Mouse (Mus musculus) testis, adult 2 months (tissue): ENCODE measurements around the gene Diras1. TPM values are rescaled to one million over a fixed set of nuclear protein-coding genes. Genes with fewer than 3 reads are reported as not detected.

Experiments
- H3K27ac ChIP-seq: fragments of 200-500 bp; 2 replicates; pipeline ENCODE4 v1.5.1; 2012; ENCODE audit warnings: low read depth, low read length; ENCODE audit not compliant: control insufficient read depth, insufficient read depth
- H3K27me3 ChIP-seq: fragments of 200-500 bp; 2 replicates; pipeline ENCODE4 v1.6.1; 2012; ENCODE audit warnings: mild to moderate bottlenecking, low read length, moderate library complexity; ENCODE audit not compliant: control insufficient read depth, insufficient read depth
- H3K36me3 ChIP-seq: fragments of 200-500 bp; 2 replicates; pipeline ENCODE4 v1.6.1; 2012; ENCODE audit warnings: mild to moderate bottlenecking, low read length; ENCODE audit not compliant: control insufficient read depth, insufficient read depth
- H3K4me1 ChIP-seq: fragments of 200-500 bp; 2 replicates; pipeline ENCODE4 v1.6.1; 2012; ENCODE audit warnings: low read length; ENCODE audit not compliant: control insufficient read depth, insufficient read depth
- H3K4me3 ChIP-seq: fragments of 200-500 bp; 2 replicates; pipeline ENCODE4 v1.5.1; 2012; ENCODE audit warnings: low read depth, mild to moderate bottlenecking, low read length, moderate library complexity, mixed read lengths; ENCODE audit not compliant: control insufficient read depth
- CTCF ChIP-seq: fragments of 200-500 bp; IDR thresholded peaks from 2 replicates; pipeline ENCODE4 v1.5.1; 2012; ENCODE audit warnings: low read depth, mild to moderate bottlenecking, inconsistent platforms, low read length, moderate library complexity; ENCODE audit not compliant: control insufficient read depth, insufficient read depth, insufficient replicate concordance
- POLR2A ChIP-seq: fragments of 200-500 bp; IDR thresholded peaks from 2 replicates; pipeline ENCODE4 v1.6.1; 2012; ENCODE audit warnings: low read depth, mild to moderate bottlenecking, inconsistent platforms, low read length, moderate library complexity; ENCODE audit not compliant: control insufficient read depth
- polyA plus RNA-seq: library from polyadenylated mRNA; depleted of rRNA; stranded (reverse); fragments of >200 nt; gene quantifications from 2 replicates; pipeline ENCODE4 v1.2.3, GENCODE M21; 2012

The Diras1 gene
- polyA plus RNA-seq, 1 experiment = 1.4 TPM

DNA sequence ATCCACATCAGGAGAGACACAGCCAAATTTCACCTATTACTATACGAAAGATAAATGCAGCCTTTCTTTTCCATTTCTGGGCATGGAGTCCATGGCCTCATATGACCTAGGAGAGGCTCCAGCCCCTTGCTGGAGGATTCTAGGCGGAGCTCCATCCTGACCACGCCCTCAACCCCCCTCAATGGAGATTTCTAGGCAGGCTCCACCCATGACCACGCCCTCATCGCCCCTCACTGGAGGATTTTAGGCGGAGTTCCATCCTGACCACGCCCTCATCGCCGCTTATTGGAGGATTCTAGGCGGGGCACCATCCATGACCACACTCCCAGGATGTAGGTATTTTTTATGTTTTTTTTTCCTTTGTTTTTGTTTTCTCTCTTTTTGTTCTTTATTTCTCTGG is 7.1 kb downstream of the Diras1 start:
- no peak overlapping the region for H3K4me3 ChIP-seq
- H3K4me1 ChIP-seq = peaks cover 25% of the 10 kb centered on the region
- TF ChIP-seq POLR2A (no peak), CTCF (no peak)
- no peaks in the 10 kb centered on the region for H3K36me3 ChIP-seq
- H3K27me3 ChIP-seq = no peaks in the 10 kb centered on the region
- no peak overlapping the region for H3K27ac ChIP-seq

DNA sequence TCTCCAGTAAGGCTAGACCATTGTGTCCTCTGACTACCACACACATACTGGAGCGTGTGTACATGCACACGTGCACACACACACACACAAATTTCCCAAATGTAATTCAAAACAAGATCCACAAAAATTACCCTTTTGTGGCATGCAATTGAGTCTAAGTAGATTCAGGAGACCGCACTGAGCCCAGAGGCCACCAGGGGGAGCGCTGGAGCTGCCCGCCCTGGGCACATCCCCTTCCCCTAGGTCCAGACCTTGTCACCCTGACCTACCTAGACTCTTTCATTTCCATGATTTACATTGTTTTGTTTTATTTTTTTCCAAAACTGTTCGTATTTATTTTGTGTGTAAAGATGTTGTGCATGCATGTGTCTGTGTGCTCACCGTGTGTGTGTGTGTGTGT is 8.8 kb downstream of the Diras1 start:
- peaks cover 17% of the 10 kb centered on the region for H3K4me1 ChIP-seq
- H3K27ac ChIP-seq = no peak overlapping the region
- H3K36me3 ChIP-seq = no peaks in the 10 kb centered on the region
- TF ChIP-seq POLR2A (no peak), CTCF (peak; percentile 71; the same call in 1 of the 2 replicates)
- H3K27me3 ChIP-seq = no peaks in the 10 kb centered on the region
- no peak overlapping the region for H3K4me3 ChIP-seq

DNA sequence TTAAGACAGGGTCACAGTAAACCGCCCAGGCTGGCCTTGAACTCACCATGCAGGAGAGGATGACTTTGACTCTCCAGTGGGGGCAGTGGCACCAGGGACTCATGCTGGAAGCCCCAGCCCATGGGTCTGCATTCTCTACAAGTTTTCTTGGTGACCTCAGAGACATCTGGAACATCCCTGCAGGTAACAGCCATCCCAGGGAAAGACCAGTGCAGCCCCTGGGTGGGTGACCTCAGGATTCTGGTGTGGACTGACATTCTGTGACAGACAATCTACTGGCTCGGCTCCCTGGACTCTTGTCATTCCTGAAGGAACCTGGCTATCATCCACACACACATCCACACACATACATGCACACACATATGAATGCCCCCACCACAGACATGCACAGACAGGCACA is 9.8 kb downstream of the Diras1 start:
- Histone ChIP-seq H3K27me3 (no peaks in the 10 kb centered on the region), H3K4me1 (peaks cover 17% of the 10 kb centered on the region), H3K4me3 (no peak overlapping the region), H3K36me3 (no peaks in the 10 kb centered on the region), H3K27ac (no peak overlapping the region)
- TF ChIP-seq CTCF (no peak), POLR2A (no peak)

DNA sequence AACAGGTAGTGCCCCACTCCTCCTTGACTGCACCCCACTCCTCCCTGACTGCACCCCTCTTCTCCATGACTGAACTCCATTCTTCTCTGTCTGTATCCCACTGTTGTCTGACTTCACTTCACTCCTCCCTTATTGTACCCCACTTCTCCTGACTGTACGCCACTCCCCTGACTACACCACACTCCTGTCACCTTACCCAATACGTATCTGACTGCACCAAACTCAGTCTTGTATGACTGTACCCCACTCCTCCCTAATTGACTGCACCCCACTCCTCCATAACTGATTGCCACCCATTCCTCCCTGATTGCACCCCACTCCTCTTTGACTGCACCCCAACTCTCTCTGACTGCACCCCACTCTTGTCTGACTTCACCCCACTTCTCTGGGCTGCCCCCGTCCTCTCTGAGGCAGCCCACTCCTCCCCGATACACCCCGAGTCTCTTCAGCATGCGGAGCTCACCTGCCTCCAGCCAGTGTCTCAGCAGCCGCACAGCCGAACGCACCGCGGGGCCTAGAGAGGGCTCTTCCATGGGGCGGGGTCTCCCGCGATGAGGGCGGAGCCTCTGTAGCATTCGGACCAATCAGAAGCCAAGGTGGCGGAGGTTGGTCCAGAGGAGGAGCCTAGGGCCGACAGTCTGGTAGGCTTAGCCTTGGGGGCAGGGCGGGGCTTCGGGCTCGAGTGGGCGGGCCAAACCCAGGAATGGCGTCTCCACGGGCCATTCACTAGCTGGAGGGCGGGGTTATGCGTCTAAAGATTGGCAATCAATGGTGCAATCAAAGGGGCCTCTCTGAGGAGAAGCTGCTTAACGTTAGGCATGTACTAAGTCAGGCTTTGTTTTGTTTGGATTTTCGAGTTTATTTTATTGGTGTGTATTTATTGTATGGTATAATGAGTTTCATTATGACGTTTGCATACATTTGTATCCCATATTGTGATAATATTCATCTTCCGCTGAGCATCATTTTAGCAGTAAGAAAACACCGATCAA is 10.8 kb downstream of the Diras1 start, which contains the start of gene Gng7:
Gene Gng7, minus strand, starts transcription at position 553 of the 992 bp plus-strand sequence.
- H3K4me3 ChIP-seq = peak within 1 kb of the TSS; percentile 17
- no peak within 1 kb of the TSS for H3K27ac ChIP-seq
- peaks cover 17% of the 10 kb centered on the region for H3K4me1 ChIP-seq
- TF ChIP-seq CTCF (no peak), POLR2A (no peak; the same call in 1 of the 2 replicates)
- H3K36me3 ChIP-seq = no peaks in the 10 kb centered on the region
- H3K27me3 ChIP-seq = no peaks in the 10 kb centered on the region

DNA sequence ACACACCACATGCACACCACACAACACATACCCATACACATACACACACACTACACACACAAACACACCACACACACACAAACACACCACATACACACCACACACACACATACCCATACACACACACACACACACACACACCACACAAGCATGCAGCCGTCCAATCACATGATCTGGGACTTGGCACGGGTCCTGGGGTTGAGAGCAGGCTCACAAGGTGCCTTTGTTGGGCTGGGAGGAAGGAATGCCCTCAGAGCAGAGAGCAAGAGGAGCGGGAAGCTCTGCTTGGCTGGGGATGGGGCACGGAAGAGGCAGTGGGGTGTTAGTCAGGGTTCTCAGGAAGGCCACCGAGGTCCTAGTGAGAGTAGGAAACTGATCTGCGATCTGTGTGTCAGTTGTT is 14.6 kb downstream of the Diras1 start:
- H3K4me3 ChIP-seq = no peak overlapping the region
- no peak for TF ChIP-seq POLR2A
- no peak for TF ChIP-seq CTCF

DNA sequence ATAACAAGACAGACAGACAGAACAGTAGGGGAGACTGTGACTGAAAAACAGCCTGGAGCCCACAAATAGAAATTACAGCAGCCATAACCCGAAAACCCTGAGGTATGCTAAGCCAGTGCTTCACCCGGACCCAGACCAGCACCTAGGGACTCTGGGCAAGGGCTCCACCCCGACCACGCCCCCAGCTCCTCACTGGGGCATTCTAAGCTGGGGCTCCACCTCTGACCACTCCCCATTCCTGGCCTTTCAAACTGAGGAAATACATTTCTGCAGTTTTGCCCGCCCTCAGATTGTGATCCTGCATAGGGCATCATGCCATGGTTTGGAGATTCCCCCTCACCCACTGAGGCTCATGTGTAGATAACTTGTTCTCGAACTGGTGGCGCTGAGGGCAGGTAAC is 18.2 kb downstream of the Diras1 start:
- H3K36me3 ChIP-seq = no peaks in the 10 kb centered on the region
- H3K27me3 ChIP-seq = no peaks in the 10 kb centered on the region
- no peak overlapping the region for H3K27ac ChIP-seq
- H3K4me3 ChIP-seq = no peak overlapping the region
- no peaks in the 10 kb centered on the region for H3K4me1 ChIP-seq
- no peak for TF ChIP-seq CTCF
- TF ChIP-seq POLR2A = no peak

More for the DNA sequence above, 14.6 kb downstream of the Diras1 start:
- Histone ChIP-seq H3K27me3 (no peaks in the 10 kb centered on the region), H3K4me1 (peaks cover 7% of the 10 kb centered on the region), H3K27ac (no peak overlapping the region), H3K36me3 (no peaks in the 10 kb centered on the region)

DNA sequence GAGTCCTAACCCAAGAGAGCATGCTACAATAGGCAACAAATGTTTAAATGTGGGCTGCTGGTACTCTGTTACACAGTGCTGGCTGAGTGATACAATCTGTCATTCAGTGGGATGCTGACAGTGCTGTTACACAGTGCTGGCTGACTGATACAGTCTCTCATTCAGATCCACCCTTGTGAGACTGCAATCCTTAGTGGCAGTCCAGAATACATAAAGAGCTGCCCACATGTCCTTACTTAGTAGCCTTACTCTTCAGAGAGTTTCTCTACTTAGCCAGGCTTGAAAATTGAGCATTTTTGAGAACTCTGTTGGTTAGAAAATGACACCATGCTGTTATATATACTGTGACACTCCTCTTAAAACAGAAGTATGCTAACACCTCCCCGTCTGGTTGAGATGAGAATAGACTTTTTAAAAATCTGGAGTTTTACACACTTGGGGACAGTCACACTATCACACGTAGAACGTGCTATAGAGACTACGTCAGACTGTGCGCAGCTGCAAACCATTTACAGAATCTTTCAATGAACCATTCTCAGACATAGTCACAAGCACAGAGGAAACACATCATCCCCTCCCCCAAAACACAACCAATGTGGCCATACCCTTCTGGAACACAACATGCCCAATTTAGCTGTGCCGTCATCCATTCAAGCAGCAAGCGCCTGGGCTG is 19.3 kb downstream of the Diras1 start:
- no peaks in the 10 kb centered on the region for H3K36me3 ChIP-seq
- TF ChIP-seq CTCF (no peak), POLR2A (no peak)
- no peak overlapping the region for H3K4me3 ChIP-seq
- H3K27ac ChIP-seq = no peak overlapping the region
- H3K4me1 ChIP-seq = no peaks in the 10 kb centered on the region
- no peaks in the 10 kb centered on the region for H3K27me3 ChIP-seq
